Mouse (Mus musculus): ENCODE results near the gene Dyrk4. TPM values are rescaled to one million over a fixed set of nuclear protein-coding genes. Genes with fewer than 3 reads are reported as not detected.

Gene Dyrk4
- 0.07 and 0.12 TPM in 2 replicates for polyA plus RNA-seq (2012; rRNA removed; ENCODE audit: low replicate concordance)

DNA sequence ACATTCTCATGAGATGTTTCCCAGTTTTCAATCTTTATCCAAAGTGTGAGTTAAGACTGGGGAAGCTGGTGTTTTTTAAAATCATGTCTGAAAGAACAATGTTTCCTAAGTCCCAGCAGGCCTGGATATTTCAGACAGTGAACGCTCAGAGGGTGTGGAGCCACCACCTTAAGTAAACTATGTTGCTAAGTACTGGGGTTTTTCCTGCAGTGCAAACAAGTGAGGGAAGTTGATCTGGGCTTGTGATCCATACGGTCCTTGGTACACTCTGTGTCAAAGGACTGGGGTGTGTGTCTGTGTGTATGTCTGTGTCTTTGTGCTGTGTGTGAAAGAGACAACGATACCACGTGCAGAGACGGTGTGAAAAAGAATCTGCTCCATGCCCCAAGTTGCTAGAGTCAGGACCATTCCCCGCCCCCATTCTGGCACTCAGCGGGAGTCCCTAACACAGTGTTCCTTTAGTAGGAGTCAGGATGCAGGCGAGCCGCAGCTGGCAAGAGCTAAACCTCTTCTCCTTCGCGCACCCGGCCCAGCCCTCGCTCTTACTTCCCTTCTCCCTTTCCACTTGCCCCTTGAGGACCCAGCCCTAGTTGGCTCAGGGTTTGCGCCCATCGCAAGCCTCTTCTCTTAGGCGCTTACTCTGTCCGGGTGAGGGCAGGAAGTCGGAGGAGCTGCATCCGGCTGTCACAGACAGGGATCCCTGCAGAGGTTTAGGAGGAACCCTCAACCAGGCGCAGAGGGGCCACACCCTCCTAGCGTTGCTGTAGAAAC lies at the start of gene Dyrk4:
Gene Dyrk4, minus strand, starts transcription at position 729 of the 771 bp plus-strand sequence.

GRCm38 (mm10) chr6:126939487-126940171 lies 18.0 kb upstream of the Dyrk4 start, which contains the start of the genes Rad51ap1 and D6Wsu163e:
Gene Rad51ap1 (minus strand): TSS chr6:126939587.
Gene D6Wsu163e (plus strand): TSS chr6:126939962.

GRCm38 (mm10) chr6:126852881-126853280 lies 68.8 kb downstream of the Dyrk4 start, which contains the start of gene Akap3:
Gene Akap3 (plus strand): TSS chr6:126853098.

GRCm38 (mm10) chr6:126848712-126849704 lies 72.6 kb downstream of the Dyrk4 start, which contains the start of gene Ndufa9:
Gene Ndufa9 (minus strand): TSS chr6:126849136.

Other genes starting within 250 kb of the Dyrk4 start
- 1.0 and 1.1 TPM in 2 replicates for gene Kcna6, start 181.2 kb downstream of the Dyrk4 start, polyA plus RNA-seq (2012; rRNA removed; ENCODE audit: low replicate concordance)
- 78.2 and 211 TPM in 2 replicates for gene Ndufa9, start 72.7 kb downstream of the Dyrk4 start, polyA plus RNA-seq (2012; rRNA removed; ENCODE audit: low replicate concordance)
- gene Akap3, start 68.7 kb downstream of the Dyrk4 start, polyA plus RNA-seq (2012; rRNA removed; ENCODE audit: low replicate concordance), result not detected in 2 replicates
- 1.5 and 2.5 TPM in 2 replicates for gene Rad51ap1, start 17.7 kb upstream of the Dyrk4 start, polyA plus RNA-seq (2012; rRNA removed; ENCODE audit: low replicate concordance)
- 1.9 and 6.5 TPM in 2 replicates for gene D6Wsu163e, start 18.1 kb upstream of the Dyrk4 start, polyA plus RNA-seq (2012; rRNA removed; ENCODE audit: low replicate concordance)
- gene Fgf6, start 93.7 kb upstream of the Dyrk4 start, polyA plus RNA-seq (2012; rRNA removed; ENCODE audit: low replicate concordance), result 0.33 TPM in 1 of 2 replicates, not detected in the other
- gene Fgf23, start 151.1 kb upstream of the Dyrk4 start, polyA plus RNA-seq (2012; rRNA removed; ENCODE audit: low replicate concordance), result 0.18 TPM in 1 of 2 replicates, not detected in the other
- gene Tigar, start 187.7 kb upstream of the Dyrk4 start, polyA plus RNA-seq (2012; rRNA removed; ENCODE audit: low replicate concordance), result 2.3 and 9.2 TPM in 2 replicates
- 79.4 and 82.2 TPM in 2 replicates for gene Ccnd2, start 230.4 kb upstream of the Dyrk4 start, polyA plus RNA-seq (2012; rRNA removed; ENCODE audit: low replicate concordance)